Mouse (Mus musculus) testis, postnatal 14 days (tissue): ENCODE measurements around the gene Kif27.
A peak's percentile ranks its signal among the peaks of the same experiment; 100 is the strongest.

Experiments used
- DNase-seq: peaks from one replicate; pipeline ENCODE4 v3.0.0; 2021; ENCODE audit warnings: low spot score

Gene Kif27

GRCm38 (mm10) chr13:58280528-58280927 is 78.4 kb downstream of the Kif27 start:
- no peak for DNase-seq

- DNase-seq: peak; percentile 80
These were observed 82.7 kb downstream of the Kif27 start for GRCm38 (mm10) chr13:58276256-58276655.

GRCm38 (mm10) chr13:58275599-58275998 is 83.3 kb downstream of the Kif27 start, which contains the start of gene Gkap1:
TSS of gene Gkap1 (minus strand) at chr13:58275699.
- DNase-seq: no peak

- DNase-seq: no peak
These were observed 83.8 kb downstream of the Kif27 start for GRCm38 (mm10) chr13:58275076-58275475.

GRCm38 (mm10) chr13:58274259-58274991 is 84.5 kb downstream of the Kif27 start:
- peak; percentile 87 for DNase-seq

- DNase-seq: peak; percentile 52
These were observed 85.3 kb downstream of the Kif27 start for GRCm38 (mm10) chr13:58273411-58274258.

GRCm38 (mm10) chr13:58266864-58267263 is 92.1 kb downstream of the Kif27 start:
- no peak for DNase-seq

- DNase-seq: no peak
These were observed 95.4 kb downstream of the Kif27 start for GRCm38 (mm10) chr13:58263546-58263945.

GRCm38 (mm10) chr13:58261674-58262073 is 97.2 kb downstream of the Kif27 start:
- peak; percentile 2 for DNase-seq

GRCm38 (mm10) chr13:58253268-58253667 is 105.7 kb downstream of the Kif27 start:
- no peak for DNase-seq

GRCm38 (mm10) chr13:58248957-58249356 is 110.0 kb downstream of the Kif27 start:
- DNase-seq: no peak
